Mouse (Mus musculus): ENCODE measurements around the gene Esm1.

The Esm1 gene

GRCm38 (mm10) chr13:113209624-113210023 lies at the start of gene Esm1:
TSS of gene Esm1 (plus strand) at chr13:113209659.
- DNase-seq (ENCODE audit: low spot score), result no peak

GRCm38 (mm10) chr13:113164252-113165005 lies 45.0 kb upstream of the Esm1 start:
- DNase-seq (ENCODE audit: low spot score), result peak; percentile 22

- no peak for DNase-seq (ENCODE audit: low spot score)
These were observed 41.4 kb upstream of the Esm1 start for GRCm38 (mm10) chr13:113168018-113168534.

GRCm38 (mm10) chr13:113170256-113170655 lies 39.2 kb upstream of the Esm1 start:
- DNase-seq (ENCODE audit: low spot score), result no peak

- no peak for DNase-seq (ENCODE audit: low spot score)
These were observed 35.3 kb upstream of the Esm1 start for GRCm38 (mm10) chr13:113174162-113174561.

- DNase-seq (ENCODE audit: low spot score), result peak; percentile 64
These were observed 26.1 kb upstream of the Esm1 start for GRCm38 (mm10) chr13:113183310-113183709.

GRCm38 (mm10) chr13:113183720-113184119 lies 25.7 kb upstream of the Esm1 start:
- DNase-seq (ENCODE audit: low spot score), result no peak

- DNase-seq (ENCODE audit: low spot score), result no peak
These were observed 12.4 kb upstream of the Esm1 start for GRCm38 (mm10) chr13:113196808-113197674.

- DNase-seq (ENCODE audit: low spot score), result no peak
These were observed 11.5 kb upstream of the Esm1 start for GRCm38 (mm10) chr13:113197872-113198502.

- DNase-seq (ENCODE audit: low spot score), result no peak
These were observed 10.1 kb upstream of the Esm1 start for GRCm38 (mm10) chr13:113199331-113199730.

GRCm38 (mm10) chr13:113200726-113201125 lies 8.7 kb upstream of the Esm1 start:
- DNase-seq (ENCODE audit: low spot score), result no peak

- no peak for DNase-seq (ENCODE audit: low spot score)
These were observed 7.8 kb upstream of the Esm1 start for GRCm38 (mm10) chr13:113201631-113202030.

GRCm38 (mm10) chr13:113202184-113202583 lies 7.3 kb upstream of the Esm1 start:
- DNase-seq (ENCODE audit: low spot score), result no peak

- no peak for DNase-seq (ENCODE audit: low spot score)
These were observed 6.3 kb upstream of the Esm1 start for GRCm38 (mm10) chr13:113203146-113203545.

GRCm38 (mm10) chr13:113205346-113205745 lies 4.1 kb upstream of the Esm1 start:
- DNase-seq (ENCODE audit: low spot score), result no peak

GRCm38 (mm10) chr13:113211345-113211744 lies 1.9 kb downstream of the Esm1 start:
- no peak for DNase-seq (ENCODE audit: low spot score)

- DNase-seq (ENCODE audit: low spot score), result no peak
These were observed 2.9 kb downstream of the Esm1 start for GRCm38 (mm10) chr13:113212401-113212800.

GRCm38 (mm10) chr13:113213865-113214264 lies 4.4 kb downstream of the Esm1 start:
- DNase-seq (ENCODE audit: low spot score), result no peak

GRCm38 (mm10) chr13:113221851-113222250 lies 12.4 kb downstream of the Esm1 start:
- no peak for DNase-seq (ENCODE audit: low spot score)

- DNase-seq (ENCODE audit: low spot score), result peak; percentile 58
These were observed 14.6 kb downstream of the Esm1 start for GRCm38 (mm10) chr13:113224105-113224504.

- no peak for DNase-seq (ENCODE audit: low spot score)
These were observed 16.4 kb downstream of the Esm1 start, which contains the start of gene Gzmk for GRCm38 (mm10) chr13:113225811-113226210. TSS of gene Gzmk (minus strand) at chr13:113225908.

GRCm38 (mm10) chr13:113227076-113227475 lies 17.6 kb downstream of the Esm1 start:
- peak; percentile 16 for DNase-seq (ENCODE audit: low spot score)

Data from urinary bladder, postnatal 14 days (tissue).